Mouse (Mus musculus) skeletal muscle tissue, adult 2 months (tissue): Measurements from ENCODE around the gene Cadps2.
A peak's percentile ranks its signal among the peaks of the same experiment; 100 is the strongest.

Source experiments
- DNase-seq: peaks from one replicate; pipeline ENCODE4 v3.0.0-alpha.2; 2012; ENCODE audit warnings: low read depth, low spot score

Gene Cadps2

GRCm38 (mm10) chr6:23567651-23568050 is 271.6 kb downstream of the Cadps2 start:
- no peak for DNase-seq

GRCm38 (mm10) chr6:23549874-23550273 is 289.3 kb downstream of the Cadps2 start:
- no peak for DNase-seq

GRCm38 (mm10) chr6:23523710-23524109 is 315.5 kb downstream of the Cadps2 start:
- no peak for DNase-seq

- no peak for DNase-seq
Observed at GRCm38 (mm10) chr6:23522556-23522955, 316.7 kb downstream of the Cadps2 start.

- DNase-seq, result no peak
Observed at GRCm38 (mm10) chr6:23498611-23499010, 340.6 kb downstream of the Cadps2 start.

- DNase-seq, result no peak
Observed at GRCm38 (mm10) chr6:23491804-23492203, 347.4 kb downstream of the Cadps2 start.

- no peak for DNase-seq
Observed at GRCm38 (mm10) chr6:23490431-23490830, 348.8 kb downstream of the Cadps2 start.

GRCm38 (mm10) chr6:23489046-23489445 is 350.2 kb downstream of the Cadps2 start:
- no peak for DNase-seq

- DNase-seq, result no peak
Observed at GRCm38 (mm10) chr6:23472686-23473085, 366.5 kb downstream of the Cadps2 start.

- no peak for DNase-seq
Observed at GRCm38 (mm10) chr6:23471830-23472229, 367.4 kb downstream of the Cadps2 start.

GRCm38 (mm10) chr6:23467885-23468284 is 371.3 kb downstream of the Cadps2 start:
- no peak for DNase-seq

GRCm38 (mm10) chr6:23462600-23463280 is 376.5 kb downstream of the Cadps2 start:
- no peak for DNase-seq

GRCm38 (mm10) chr6:23457748-23458147 is 381.5 kb downstream of the Cadps2 start:
- DNase-seq, result peak; percentile 28

- no peak for DNase-seq
Observed at GRCm38 (mm10) chr6:23453907-23454306, 385.3 kb downstream of the Cadps2 start.

GRCm38 (mm10) chr6:23439897-23440296 is 399.3 kb downstream of the Cadps2 start:
- no peak for DNase-seq

- no peak for DNase-seq
Observed at GRCm38 (mm10) chr6:23410256-23411049, 428.8 kb downstream of the Cadps2 start.

GRCm38 (mm10) chr6:23394131-23394530 is 445.1 kb downstream of the Cadps2 start:
- DNase-seq, result no peak

GRCm38 (mm10) chr6:23392711-23393110 is 446.5 kb downstream of the Cadps2 start:
- DNase-seq, result no peak

GRCm38 (mm10) chr6:23386711-23387110 is 452.5 kb downstream of the Cadps2 start:
- no peak for DNase-seq

- DNase-seq, result no peak
Observed at GRCm38 (mm10) chr6:23383004-23383347, 456.2 kb downstream of the Cadps2 start.

- no peak for DNase-seq
Observed at GRCm38 (mm10) chr6:23382283-23383003, 456.8 kb downstream of the Cadps2 start.

- DNase-seq, result no peak
Observed at GRCm38 (mm10) chr6:23376327-23376726, 462.9 kb downstream of the Cadps2 start.
